Mouse (Mus musculus): ENCODE results near the gene Tnip2. TPM values are rescaled to one million over a fixed set of nuclear protein-coding genes. Genes with fewer than 3 reads are reported as not detected.
A peak's percentile ranks its signal among the peaks of the same experiment; 100 is the strongest.

The Tnip2 gene
- polyA plus RNA-seq, 1 experiment from 2014 or later: 12.9 TPM

DNA sequence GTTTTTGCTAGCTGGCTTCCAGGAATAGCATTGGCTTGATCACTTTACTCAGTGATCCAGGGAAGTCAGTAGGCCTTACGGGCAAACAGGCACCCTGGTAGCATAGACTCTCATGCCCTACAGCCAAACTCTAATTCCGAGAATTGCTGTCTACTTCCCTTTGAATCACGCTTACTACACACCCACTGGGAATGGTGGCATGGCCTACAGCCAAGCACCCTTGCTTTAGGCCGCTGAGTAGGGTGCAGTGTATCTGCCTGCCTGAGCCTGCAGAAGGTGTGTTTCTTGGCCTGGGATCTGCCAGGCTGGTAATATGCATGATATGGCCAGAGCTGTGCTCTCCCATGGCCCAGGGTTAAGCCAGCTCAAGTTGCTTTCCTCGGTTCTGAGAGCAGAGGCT, 14.9 kb upstream of the Tnip2 start:
- Histone ChIP-seq H3K9ac (ENCODE audit: low read length) (no peak overlapping the region), H3K27me3 (replicated peaks; ENCODE audit: control insufficient read depth, insufficient read depth, low read length) (no peaks in the 10 kb centered on the region), H3K4me3 (ENCODE audit: low read depth, low read length) (no peak overlapping the region), H3K27ac (ENCODE audit: low read depth) (no peak overlapping the region), H3K4me1 (replicated peaks; ENCODE audit: control insufficient read depth, insufficient read depth, low read length) (peaks cover 7% of the 10 kb centered on the region; the same call in 1 of the 2 replicates), H3K4me2 (ENCODE audit: low read length) (no peak overlapping the region), H3K36me3 (ENCODE audit: control insufficient read depth, insufficient read depth, low read length) (no peaks in the 10 kb centered on the region), H3K9me3 (ENCODE audit: control insufficient read depth, low read length) (no peaks in the 10 kb centered on the region)
- DNase-seq (ENCODE audit: low spot score) (no peak), ATAC-seq (replicated peaks; ENCODE audit: low FRiP score, low TSS enrichment, low read depth) (no peak)
- WGBS: 81% methylated on average over 5 of the region's 5 CpGs

DNA sequence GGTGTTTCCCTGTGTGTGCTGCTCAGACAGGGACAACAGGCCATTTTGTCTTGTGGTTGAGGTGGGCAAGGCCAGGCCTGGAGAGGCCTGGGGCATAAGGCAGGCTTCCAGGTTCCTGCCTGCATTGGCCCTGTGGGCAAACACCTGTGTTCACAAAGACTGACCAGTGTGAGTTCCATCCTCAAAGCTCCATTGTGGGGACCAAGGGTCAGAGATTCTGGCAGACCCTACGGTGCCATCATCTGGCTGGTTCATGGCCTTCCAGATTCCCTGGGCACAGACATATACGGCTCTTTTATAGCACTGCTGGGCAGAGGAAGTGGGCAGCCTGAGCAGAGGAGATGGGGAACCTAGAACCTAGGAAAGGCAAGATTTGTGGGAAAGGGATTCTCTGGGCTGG, 13.6 kb upstream of the Tnip2 start:
- ATAC-seq (replicated peaks; ENCODE audit: low FRiP score, low TSS enrichment, low read depth) (no peak), DNase-seq (ENCODE audit: low spot score) (no peak)
- H3K9me3 ChIP-seq (ENCODE audit: control insufficient read depth, low read length): no peaks in the 10 kb centered on the region
- WGBS: 95% methylated on average over 2 of the region's 2 CpGs
- no peak overlapping the region for H3K27ac ChIP-seq (ENCODE audit: low read depth)
- H3K4me2 ChIP-seq (ENCODE audit: low read length): no peak overlapping the region
- H3K9ac ChIP-seq (ENCODE audit: low read length): no peak overlapping the region
- no peaks in the 10 kb centered on the region for H3K36me3 ChIP-seq (ENCODE audit: control insufficient read depth, insufficient read depth, low read length)
- H3K4me1 ChIP-seq (replicated peaks; ENCODE audit: control insufficient read depth, insufficient read depth, low read length): peaks cover 7% of the 10 kb centered on the region; the same call in 1 of the 2 replicates
- no peaks in the 10 kb centered on the region for H3K27me3 ChIP-seq (replicated peaks; ENCODE audit: control insufficient read depth, insufficient read depth, low read length)
- H3K4me3 ChIP-seq (ENCODE audit: low read depth, low read length): no peak overlapping the region

DNA sequence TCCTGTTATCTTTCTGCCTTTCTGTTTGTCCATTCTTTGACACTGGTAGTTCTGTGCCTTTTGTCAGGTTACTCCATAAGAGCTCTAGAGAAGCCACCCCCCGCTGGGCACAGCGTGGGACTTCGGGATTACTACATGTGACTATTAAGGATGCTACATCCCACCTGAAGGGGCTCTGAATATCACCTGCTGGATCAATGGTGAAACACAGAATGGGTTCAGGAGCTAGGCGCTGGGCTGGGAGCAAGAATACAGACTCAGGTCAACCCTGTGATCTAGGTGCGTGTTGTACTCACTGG, 12.6 kb upstream of the Tnip2 start:
- H3K4me2 ChIP-seq (ENCODE audit: low read length): peak overlapping the region; percentile 69
- no peak overlapping the region for H3K9ac ChIP-seq (ENCODE audit: low read length)
- no peaks in the 10 kb centered on the region for H3K27me3 ChIP-seq (replicated peaks; ENCODE audit: control insufficient read depth, insufficient read depth, low read length)
- H3K4me3 ChIP-seq (ENCODE audit: low read depth, low read length): 0 out of 2 replicates have a peak overlapping the region, but pooled peaks have one; percentile 46
- peaks cover 7% of the 10 kb centered on the region; the same call in 1 of the 2 replicates for H3K4me1 ChIP-seq (replicated peaks; ENCODE audit: control insufficient read depth, insufficient read depth, low read length)
- ATAC-seq (replicated peaks; ENCODE audit: low FRiP score, low TSS enrichment, low read depth) (no peak), DNase-seq (ENCODE audit: low spot score) (no peak)
- H3K36me3 ChIP-seq (ENCODE audit: control insufficient read depth, insufficient read depth, low read length): no peaks in the 10 kb centered on the region
- 48% methylated on average over 5 of the region's 5 CpGs for WGBS
- no peaks in the 10 kb centered on the region for H3K9me3 ChIP-seq (ENCODE audit: control insufficient read depth, low read length)
- H3K27ac ChIP-seq (ENCODE audit: low read depth): no peak overlapping the region

- H3K4me1 ChIP-seq (replicated peaks; ENCODE audit: control insufficient read depth, insufficient read depth, low read length): peaks cover 7% of the 10 kb centered on the region; the same call in 1 of the 2 replicates
- H3K9ac ChIP-seq (ENCODE audit: low read length): peak within 1 kb of the TSS; percentile 42; the same call in 1 of the 2 replicates
- no peaks in the 10 kb centered on the region for H3K36me3 ChIP-seq (ENCODE audit: control insufficient read depth, insufficient read depth, low read length)
- peak within 1 kb of the TSS; percentile 69 for H3K4me2 ChIP-seq (ENCODE audit: low read length)
- ATAC-seq (replicated peaks; ENCODE audit: low FRiP score, low TSS enrichment, low read depth) (peak; percentile 95), DNase-seq (ENCODE audit: low spot score) (peak; percentile 97)
- peak within 1 kb of the TSS; percentile 46 for H3K4me3 ChIP-seq (ENCODE audit: low read depth, low read length)
- H3K9me3 ChIP-seq (ENCODE audit: control insufficient read depth, low read length): no peaks in the 10 kb centered on the region
- H3K27ac ChIP-seq (ENCODE audit: low read depth): no peak within 1 kb of the TSS
- no peaks in the 10 kb centered on the region for H3K27me3 ChIP-seq (replicated peaks; ENCODE audit: control insufficient read depth, insufficient read depth, low read length)
- WGBS: 3% methylated on average over 36 of the region's 38 CpGs
These were observed 12.1 kb upstream of the Tnip2 start, which contains the start of gene Sh3bp2 for GRCm38 (mm10) chr5:34525663-34526476. Gene Sh3bp2 (plus strand): TSS chr5:34525838.

- Histone ChIP-seq H3K9me3 (ENCODE audit: control insufficient read depth, low read length) (no peaks in the 10 kb centered on the region), H3K4me2 (ENCODE audit: low read length) (no peak overlapping the region), H3K4me1 (replicated peaks; ENCODE audit: control insufficient read depth, insufficient read depth, low read length) (peaks cover 5% of the 10 kb centered on the region; the same call in 1 of the 2 replicates), H3K27me3 (replicated peaks; ENCODE audit: control insufficient read depth, insufficient read depth, low read length) (no peaks in the 10 kb centered on the region), H3K36me3 (ENCODE audit: control insufficient read depth, insufficient read depth, low read length) (no peaks in the 10 kb centered on the region), H3K4me3 (ENCODE audit: low read depth, low read length) (no peak overlapping the region), H3K27ac (ENCODE audit: low read depth) (no peak overlapping the region), H3K9ac (ENCODE audit: low read length) (no peak overlapping the region)
- ATAC-seq (replicated peaks; ENCODE audit: low FRiP score, low TSS enrichment, low read depth): no peak
- DNase-seq (ENCODE audit: low spot score): no peak
These were observed 10.7 kb upstream of the Tnip2 start for GRCm38 (mm10) chr5:34524511-34524910.

DNA sequence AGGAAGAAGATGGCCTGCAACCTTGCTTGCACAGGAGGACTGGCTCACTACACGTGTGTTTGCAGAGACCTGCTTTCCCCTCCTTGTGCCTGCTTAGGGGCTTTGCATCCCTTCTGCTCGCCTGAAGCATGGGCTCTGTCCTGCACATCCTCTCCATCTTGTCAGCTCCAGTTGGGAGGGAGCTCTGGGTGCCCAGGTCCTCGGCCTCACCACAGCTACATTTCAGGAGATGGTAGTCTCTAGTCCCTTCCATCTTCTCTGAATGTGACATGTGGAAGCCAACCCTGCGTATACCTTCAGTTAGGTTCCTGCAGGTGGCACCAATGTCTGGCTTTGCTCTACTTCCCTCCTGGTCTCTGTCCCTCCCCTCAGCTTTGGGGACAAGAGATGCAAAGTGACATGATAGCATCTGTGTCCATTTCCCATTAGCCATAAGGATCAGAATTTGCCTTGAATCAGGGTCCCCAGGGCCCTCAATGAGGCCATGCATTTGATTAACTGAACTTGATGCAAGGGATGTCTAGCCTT, 10.2 kb upstream of the Tnip2 start:
- H3K9me3 ChIP-seq (ENCODE audit: control insufficient read depth, low read length): no peaks in the 10 kb centered on the region
- ATAC-seq (replicated peaks; ENCODE audit: low FRiP score, low TSS enrichment, low read depth) (no peak), DNase-seq (ENCODE audit: low spot score) (no peak)
- H3K4me3 ChIP-seq (ENCODE audit: low read depth, low read length): no peak overlapping the region
- H3K27me3 ChIP-seq (replicated peaks; ENCODE audit: control insufficient read depth, insufficient read depth, low read length): no peaks in the 10 kb centered on the region
- H3K27ac ChIP-seq (ENCODE audit: low read depth): no peak overlapping the region
- H3K9ac ChIP-seq (ENCODE audit: low read length): no peak overlapping the region
- WGBS: 56% methylated on average over 4 of the region's 4 CpGs
- peaks cover 5% of the 10 kb centered on the region; the same call in 1 of the 2 replicates for H3K4me1 ChIP-seq (replicated peaks; ENCODE audit: control insufficient read depth, insufficient read depth, low read length)
- H3K36me3 ChIP-seq (ENCODE audit: control insufficient read depth, insufficient read depth, low read length): no peaks in the 10 kb centered on the region
- H3K4me2 ChIP-seq (ENCODE audit: low read length): no peak overlapping the region

GRCm38 (mm10) chr5:34521337-34521736, 7.5 kb upstream of the Tnip2 start:
- Histone ChIP-seq H3K27ac (ENCODE audit: low read depth) (no peak overlapping the region), H3K9me3 (ENCODE audit: control insufficient read depth, low read length) (no peaks in the 10 kb centered on the region), H3K4me1 (replicated peaks; ENCODE audit: control insufficient read depth, insufficient read depth, low read length) (peaks cover 5% of the 10 kb centered on the region; the same call in 1 of the 2 replicates), H3K9ac (ENCODE audit: low read length) (no peak overlapping the region), H3K4me3 (ENCODE audit: low read depth, low read length) (no peak overlapping the region), H3K36me3 (ENCODE audit: control insufficient read depth, insufficient read depth, low read length) (no peaks in the 10 kb centered on the region), H3K27me3 (replicated peaks; ENCODE audit: control insufficient read depth, insufficient read depth, low read length) (no peaks in the 10 kb centered on the region), H3K4me2 (ENCODE audit: low read length) (no peak overlapping the region)
- 78% methylated on average over 3 of the region's 3 CpGs for WGBS
- no peak for DNase-seq (ENCODE audit: low spot score)
- no peak for ATAC-seq (replicated peaks; ENCODE audit: low FRiP score, low TSS enrichment, low read depth)

GRCm38 (mm10) chr5:34520458-34521209, 6.8 kb upstream of the Tnip2 start:
- no peak overlapping the region for H3K4me3 ChIP-seq (ENCODE audit: low read depth, low read length)
- DNase-seq (ENCODE audit: low spot score) (no peak), ATAC-seq (replicated peaks; ENCODE audit: low FRiP score, low TSS enrichment, low read depth) (no peak)
- H3K36me3 ChIP-seq (ENCODE audit: control insufficient read depth, insufficient read depth, low read length): no peaks in the 10 kb centered on the region
- no peak overlapping the region for H3K4me2 ChIP-seq (ENCODE audit: low read length)
- no peak overlapping the region for H3K27ac ChIP-seq (ENCODE audit: low read depth)
- H3K4me1 ChIP-seq (replicated peaks; ENCODE audit: control insufficient read depth, insufficient read depth, low read length): no peaks in the 10 kb centered on the region
- WGBS: 65% methylated on average over 11 of the region's 11 CpGs
- H3K27me3 ChIP-seq (replicated peaks; ENCODE audit: control insufficient read depth, insufficient read depth, low read length): no peaks in the 10 kb centered on the region
- H3K9me3 ChIP-seq (ENCODE audit: control insufficient read depth, low read length): no peaks in the 10 kb centered on the region
- no peak overlapping the region for H3K9ac ChIP-seq (ENCODE audit: low read length)
